Mouse (Mus musculus) stomach, embryonic 14.5 days (tissue): ENCODE results near the gene Usp17lc. TPM values are rescaled to one million over a fixed set of nuclear protein-coding genes. Genes with fewer than 3 reads are reported as not detected.
"Not testable (repeated sequence)": the region's sequence is repeated elsewhere in the genome, so short reads cannot be mapped to it uniquely, and the experiment has no call there.

Experiments used
- ATAC-seq: fragments of 200-750 bp; cut with Nextera tagmentation; 2 replicates; pipeline ENCODE4 v1.8.0; 2017; ENCODE audit warnings: low read depth, moderate TSS enrichment; ENCODE audit not compliant: insufficient number of reproducible peaks, insufficient read depth, low FRiP score
- H3K27ac ChIP-seq: fragments of 300-500 bp; sonication (generic); 2 replicates; pipeline ENCODE4 v1.5.1; 2014; ENCODE audit warnings: mild to moderate bottlenecking, low read length, moderate library complexity, mixed read lengths
- H3K27me3 ChIP-seq: fragments of 300-500 bp; sonication (generic); 2 replicates; pipeline ENCODE4 v1.6.1; 2014; ENCODE audit warnings: low read length, control low read depth, mixed read lengths; ENCODE audit not compliant: control insufficient read depth, insufficient read depth
- H3K36me3 ChIP-seq: fragments of 300-500 bp; sonication (generic); 2 replicates; pipeline ENCODE4 v1.6.1; 2014; ENCODE audit warnings: mild to moderate bottlenecking, control low read depth, low read length, moderate library complexity, mixed read lengths; ENCODE audit not compliant: control insufficient read depth, insufficient read depth
- H3K4me1 ChIP-seq: fragments of 300-500 bp; sonication (generic); 2 replicates; pipeline ENCODE4 v1.6.1; 2014; ENCODE audit warnings: low read length, control low read depth, mixed read lengths; ENCODE audit not compliant: control insufficient read depth, insufficient read depth
- H3K4me2 ChIP-seq: fragments of 300-500 bp; sonication (generic); replicated peaks from 2 replicates; pipeline ENCODE4 v1.6.1; 2014; ENCODE audit warnings: low read depth, low read length, control low read depth
- H3K4me3 ChIP-seq: fragments of 300-500 bp; sonication (generic); 2 replicates; pipeline ENCODE4 v1.5.1; 2014; ENCODE audit warnings: low read depth, low read length, control low read depth
- H3K9ac ChIP-seq: fragments of 300-500 bp; sonication (generic); replicated peaks from 2 replicates; pipeline ENCODE4 v1.6.1; 2014; ENCODE audit warnings: low read depth, mild to moderate bottlenecking, control low read depth, low read length, moderate library complexity, mixed read lengths
- H3K9me3 ChIP-seq: fragments of 300-500 bp; sonication (generic); 2 replicates; pipeline ENCODE4 v1.6.1; 2016; ENCODE audit warnings: low read depth, low read length, control low read depth; ENCODE audit not compliant: control insufficient read depth
- WGBS: fragments of 180-500 bp; shearing (Covaris S2); extraction: QIAGEN DNeasy Blood & Tissue Kit; methylation state at CpG from one replicate; pipeline ENCODE4 v1.1.7; 2014; 5-methylcytosine and 5-hydroxymethylcytosine counted together
- polyA plus RNA-seq: library from polyadenylated mRNA; unstranded; fragments of >200 nt; fragmentation: Nextera tagmentation; extraction: Ambion mirVana; gene quantifications from 2 replicates; pipeline ENCODE4 v1.2.1, GENCODE M21; 2014

Gene Usp17lc
- polyA plus RNA-seq: not detected in 2 replicates

DNA sequence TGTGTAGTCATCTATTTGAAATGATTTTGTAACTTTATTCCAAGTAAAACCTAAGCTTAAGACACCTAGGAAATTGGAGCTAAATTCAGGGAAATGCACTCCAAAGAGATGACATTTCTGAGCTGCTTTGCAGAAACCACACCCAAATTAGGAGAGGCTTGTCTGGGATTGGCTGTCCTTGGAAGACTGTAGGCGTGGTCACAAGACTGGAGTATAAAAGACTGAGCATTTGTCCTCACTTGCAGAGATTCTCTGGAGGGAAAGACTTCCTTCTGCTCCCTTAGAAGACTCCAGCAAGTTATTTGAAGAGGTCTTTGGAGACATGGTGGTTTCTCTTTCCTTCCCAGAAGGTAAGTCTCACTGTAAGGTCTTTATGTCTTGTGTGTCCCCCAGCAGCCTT is at the start of gene Usp17lc:
Gene Usp17lc, plus strand, starts transcription at position 301 of the 400 bp plus-strand sequence.
- H3K36me3 ChIP-seq, H3K9me3 ChIP-seq: not testable (repeated sequence)
- 43% methylated on average over 1 of the region's 1 CpGs for WGBS

DNA sequence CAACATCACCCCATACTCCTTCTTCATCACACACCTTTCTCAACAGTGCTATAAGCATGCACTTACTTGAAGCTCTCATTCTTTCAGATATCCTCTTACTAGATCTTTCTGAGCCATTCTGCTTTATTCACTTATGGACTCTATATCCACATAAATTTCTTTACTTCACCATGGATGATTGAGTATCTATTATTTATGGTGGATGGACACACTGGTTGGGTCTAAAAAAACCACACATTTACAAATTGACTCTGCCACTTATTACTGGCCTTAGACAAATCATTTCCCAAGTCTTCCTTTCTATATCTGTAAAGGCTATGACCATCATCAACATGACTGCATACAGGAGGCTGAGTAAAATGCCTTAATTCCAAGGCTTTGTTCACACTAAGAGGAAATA is 28.8 kb upstream of the Usp17lc start, which contains the start of gene Olfr603:
Gene Olfr603, minus strand, starts transcription at position 101 of the 400 bp plus-strand sequence.
- no peak within 1 kb of the TSS for H3K9ac ChIP-seq
- no peaks in the 10 kb centered on the region for H3K36me3 ChIP-seq
- H3K4me2 ChIP-seq: no peak within 1 kb of the TSS
- H3K27me3 ChIP-seq: no peaks in the 10 kb centered on the region
- H3K4me1 ChIP-seq: no peaks in the 10 kb centered on the region
- ATAC-seq: no peak
- no peak within 1 kb of the TSS for H3K27ac ChIP-seq
- H3K4me3 ChIP-seq: no peak within 1 kb of the TSS
- no peaks in the 10 kb centered on the region for H3K9me3 ChIP-seq

More for the DNA sequence above, at the start of gene Usp17lc:
- H3K4me2 ChIP-seq, H3K27me3 ChIP-seq, H3K4me3 ChIP-seq, H3K27ac ChIP-seq, H3K4me1 ChIP-seq, H3K9ac ChIP-seq, ATAC-seq: not testable (repeated sequence)

DNA sequence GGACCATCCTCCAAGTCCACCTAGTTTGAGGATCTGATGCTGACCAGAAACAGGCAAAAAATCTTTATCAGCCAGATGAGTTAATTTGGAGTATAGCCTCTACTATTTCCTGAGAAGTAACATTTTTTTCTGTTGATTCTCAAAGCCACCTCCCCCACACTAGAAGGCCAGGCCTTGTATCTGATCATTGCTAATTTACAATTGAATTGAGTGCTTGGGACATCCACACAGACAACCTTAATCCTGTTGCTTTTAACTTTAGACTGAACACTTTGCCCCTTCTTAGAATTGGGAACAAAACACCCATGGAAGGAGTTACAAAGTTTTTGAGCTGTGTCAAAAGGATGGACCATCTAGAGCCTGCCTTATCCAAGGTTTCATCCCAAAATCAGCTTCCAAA is 17.1 kb upstream of the Usp17lc start:
- Histone ChIP-seq H3K36me3 (no peaks in the 10 kb centered on the region), H3K9ac (no peak overlapping the region), H3K4me1 (no peaks in the 10 kb centered on the region), H3K4me3 (no peak overlapping the region), H3K27me3 (no peaks in the 10 kb centered on the region), H3K4me2 (no peak overlapping the region), H3K27ac (no peak overlapping the region), H3K9me3 (no peaks in the 10 kb centered on the region)
- ATAC-seq: no peak

DNA sequence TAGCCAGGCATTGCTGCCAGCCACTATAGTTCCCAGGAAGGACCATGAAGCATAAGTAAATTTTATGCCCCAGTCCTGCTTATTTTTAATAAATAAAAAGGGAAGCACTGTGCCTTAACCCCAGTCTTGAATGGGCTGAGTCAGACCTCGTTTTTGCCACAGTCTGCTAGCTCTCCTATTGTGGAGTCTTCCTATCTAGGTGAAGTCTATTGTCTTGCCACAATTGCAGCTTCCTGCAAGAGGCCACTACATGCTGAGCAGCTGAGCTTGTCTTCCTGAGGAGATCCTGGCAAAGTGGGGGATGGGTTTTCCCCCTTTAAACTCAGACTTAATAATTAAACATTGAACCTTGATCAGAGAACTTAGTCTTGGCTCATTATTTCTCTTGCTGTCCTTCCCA is 15.9 kb upstream of the Usp17lc start:
- 19% methylated on average over 1 of the region's 1 CpGs for WGBS
- H3K27ac ChIP-seq: no peak overlapping the region

DNA sequence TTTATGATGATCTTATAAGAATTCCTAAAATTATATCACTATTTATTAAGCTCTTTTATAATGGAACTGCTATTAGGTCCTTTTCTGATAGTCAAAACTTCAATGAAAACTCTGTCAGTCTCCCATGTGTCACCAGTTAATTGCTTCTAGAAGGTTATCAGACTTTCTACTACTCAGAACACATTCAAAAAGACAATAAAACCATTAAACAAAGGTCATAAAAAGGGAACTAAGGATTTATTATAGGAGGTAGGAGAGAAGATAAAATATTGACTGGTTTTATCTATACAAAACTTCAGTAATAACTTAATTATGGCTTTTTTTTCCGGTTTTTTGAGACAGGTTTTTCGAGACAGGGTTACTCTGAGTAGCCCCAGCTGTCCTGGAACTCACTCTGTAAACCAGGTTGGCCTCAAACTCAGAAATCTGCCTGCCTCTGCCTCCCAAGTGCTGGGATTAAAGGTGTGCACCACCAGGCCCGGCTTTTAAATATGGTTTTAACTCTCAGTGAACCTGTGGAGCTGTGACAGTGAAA is 8.3 kb upstream of the Usp17lc start:
- not testable (repeated sequence) for H3K27ac ChIP-seq, H3K4me3 ChIP-seq, H3K4me1 ChIP-seq, H3K9me3 ChIP-seq, H3K4me2 ChIP-seq, H3K27me3 ChIP-seq, H3K36me3 ChIP-seq, H3K9ac ChIP-seq, ATAC-seq
- 66% methylated on average over 3 of the region's 3 CpGs for WGBS

More for the DNA sequence above, 15.9 kb upstream of the Usp17lc start:
- no peak overlapping the region for H3K4me3 ChIP-seq
- H3K9ac ChIP-seq: no peak overlapping the region
- no peaks in the 10 kb centered on the region for H3K36me3 ChIP-seq
- no peaks in the 10 kb centered on the region for H3K4me1 ChIP-seq
- no peak for ATAC-seq
- H3K27me3 ChIP-seq: no peaks in the 10 kb centered on the region
- H3K4me2 ChIP-seq: no peak overlapping the region
- no peaks in the 10 kb centered on the region for H3K9me3 ChIP-seq

DNA sequence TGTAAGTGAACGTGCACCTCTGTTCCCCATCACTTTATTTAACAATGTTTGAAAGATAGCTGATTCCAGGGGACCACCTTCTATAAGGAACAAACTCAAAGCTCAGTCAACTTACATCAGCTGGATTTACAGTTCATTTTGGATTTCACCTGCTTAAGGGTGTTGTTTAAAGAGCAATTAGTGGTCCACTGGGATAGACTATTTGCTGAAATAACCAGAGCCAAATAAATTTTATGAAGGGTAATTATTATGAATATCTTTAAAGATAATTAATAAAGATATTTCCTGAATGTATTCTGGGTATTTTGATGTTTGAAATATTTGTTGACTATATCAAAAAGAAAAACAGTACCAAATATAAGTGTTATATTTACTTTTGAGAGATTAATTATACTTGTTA is 30.5 kb downstream of the Usp17lc start, which contains the start of gene Olfr605:
Gene Olfr605, minus strand, starts transcription at position 101 of the 400 bp plus-strand sequence.
- H3K4me1 ChIP-seq: no peaks in the 10 kb centered on the region
- ATAC-seq: no peak
- H3K4me2 ChIP-seq: no peak within 1 kb of the TSS
- WGBS: 68% methylated on average over 1 of the region's 1 CpGs
- no peaks in the 10 kb centered on the region for H3K9me3 ChIP-seq
- no peak within 1 kb of the TSS for H3K27ac ChIP-seq
- no peak within 1 kb of the TSS for H3K4me3 ChIP-seq
- H3K36me3 ChIP-seq: no peaks in the 10 kb centered on the region
- H3K27me3 ChIP-seq: no peaks in the 10 kb centered on the region
- no peak within 1 kb of the TSS for H3K9ac ChIP-seq

DNA sequence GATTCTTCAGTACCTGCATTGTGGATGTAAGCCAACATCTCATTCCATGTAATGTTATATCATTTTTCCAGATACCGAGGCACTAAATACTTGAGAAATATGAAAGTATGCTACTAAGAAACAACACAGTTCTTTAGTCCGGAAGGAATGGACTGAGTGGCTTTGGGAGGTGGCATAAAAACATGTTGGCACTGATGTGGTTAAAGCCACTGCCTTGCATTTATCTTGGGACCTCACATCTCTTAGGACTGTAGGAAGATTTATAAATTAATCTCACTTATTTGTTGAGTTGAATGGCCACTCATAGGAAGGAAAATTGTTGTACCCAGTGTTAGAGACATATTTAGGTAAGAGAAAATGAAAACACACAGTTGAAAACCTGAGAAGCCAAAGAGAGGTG is 33.9 kb downstream of the Usp17lc start, which contains the start of gene Olfr606:
Gene Olfr606, plus strand, starts transcription at position 301 of the 400 bp plus-strand sequence.
- no peaks in the 10 kb centered on the region for H3K36me3 ChIP-seq
- H3K4me3 ChIP-seq: no peak within 1 kb of the TSS
- H3K27me3 ChIP-seq: no peaks in the 10 kb centered on the region
- no peak within 1 kb of the TSS for H3K9ac ChIP-seq
- H3K9me3 ChIP-seq: no peaks in the 10 kb centered on the region
- ATAC-seq: no peak
- WGBS: 94% methylated on average over 2 of the region's 2 CpGs
- H3K27ac ChIP-seq: no peak within 1 kb of the TSS
- no peak within 1 kb of the TSS for H3K4me2 ChIP-seq
- H3K4me1 ChIP-seq: no peaks in the 10 kb centered on the region

DNA sequence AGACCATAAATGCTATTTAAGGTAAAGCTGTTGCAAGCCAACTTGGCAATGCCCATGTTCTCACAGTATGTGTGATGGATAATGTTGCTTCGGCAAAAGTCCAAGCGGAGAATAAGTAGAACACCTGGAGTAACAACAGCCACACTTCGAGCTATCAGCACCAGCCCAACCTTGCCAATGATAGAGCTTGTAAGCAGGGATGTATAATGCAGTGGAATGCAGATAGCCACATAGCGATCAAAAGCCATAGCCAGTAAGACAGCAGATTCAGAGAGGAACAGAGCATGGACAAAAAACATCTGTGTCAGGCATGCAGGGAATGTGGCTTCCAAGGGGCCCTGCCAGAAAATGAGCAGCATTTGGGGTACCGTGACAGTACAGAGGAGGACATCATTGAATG is 45.7 kb downstream of the Usp17lc start:
- Histone ChIP-seq H3K9me3 (no peaks in the 10 kb centered on the region), H3K4me1 (no peaks in the 10 kb centered on the region), H3K4me2 (no peak overlapping the region), H3K27me3 (no peaks in the 10 kb centered on the region), H3K4me3 (no peak overlapping the region), H3K9ac (no peak overlapping the region), H3K36me3 (no peaks in the 10 kb centered on the region), H3K27ac (no peak overlapping the region)
- ATAC-seq: no peak
- 79% methylated on average over 5 of the region's 5 CpGs for WGBS
